Mouse (Mus musculus) thymus, adult 2 months (tissue): ENCODE results near the gene Fli1.

Experiments used
- CTCF ChIP-seq: fragments of 200-500 bp; IDR thresholded peaks from 2 replicates; pipeline ENCODE4 v1.5.1; 2012; ENCODE audit warnings: mild to moderate bottlenecking, control low read depth, low read length, moderate library complexity, borderline replicate concordance; ENCODE audit not compliant: control insufficient read depth, poor library complexity, insufficient read depth; ENCODE audit errors: extremely low read depth
- POLR2A ChIP-seq: fragments of 200-500 bp; IDR thresholded peaks from 2 replicates; pipeline ENCODE4 v1.6.1; 2012; ENCODE audit warnings: mild to moderate bottlenecking, low read length, control low read depth, moderate library complexity; ENCODE audit not compliant: control insufficient read depth, poor library complexity, insufficient read depth; ENCODE audit errors: extremely low read depth

DNA sequence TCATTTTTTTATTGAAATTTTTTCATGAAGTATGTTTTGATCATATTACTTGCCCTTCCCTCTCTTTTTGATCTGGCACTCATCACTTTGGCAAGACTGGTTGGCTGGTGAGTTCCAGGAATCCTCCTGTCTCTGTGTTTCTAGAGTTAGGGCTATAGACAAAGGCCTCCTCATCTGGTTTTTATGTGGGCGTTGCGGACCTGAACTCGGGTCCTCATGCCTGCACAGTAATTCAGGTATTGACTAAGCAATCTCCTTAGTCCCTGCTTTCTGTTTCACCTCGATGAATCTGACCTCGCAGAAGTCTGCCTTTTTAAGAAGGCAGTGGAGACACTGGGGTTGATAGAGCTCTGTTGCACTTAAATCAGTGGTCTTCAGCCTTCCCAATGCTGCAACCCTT, 54.8 kb downstream of the Fli1 start:
- no peak for TF ChIP-seq POLR2A
- TF ChIP-seq CTCF = no peak
